Mouse (Mus musculus) embryonic fibroblast, embryonic 13.5 days (primary cell): ENCODE results near the gene Ankrd13a.

Source experiments
- CTCF ChIP-seq: IDR thresholded peaks from 2 replicates; pipeline ENCODE4 v1.5.1; 2011; ENCODE audit warnings: mild to moderate bottlenecking, control low read depth, low read length, moderate library complexity, borderline replicate concordance; ENCODE audit not compliant: insufficient read depth
- POLR2A ChIP-seq: IDR thresholded peaks from 2 replicates; pipeline ENCODE4 v1.6.1; 2011; ENCODE audit warnings: low read depth, mild to moderate bottlenecking, control low read depth, low read length, moderate library complexity

- TF ChIP-seq CTCF (no peak), POLR2A (no peak)
Measured at GRCm38 (mm10) chr5:114742572-114742971, 31.9 kb upstream of the Ankrd13a start.
